Mouse (Mus musculus) liver, adult (tissue): ENCODE data around the gene Nsun7.

Experiments
- GATA4 ChIP-seq: IDR thresholded peaks from 2 replicates; pipeline ENCODE4 v1.6.1; 2014; ENCODE audit warnings: mild to moderate bottlenecking, low read length; ENCODE audit not compliant: insufficient replicate concordance

The Nsun7 gene

DNA sequence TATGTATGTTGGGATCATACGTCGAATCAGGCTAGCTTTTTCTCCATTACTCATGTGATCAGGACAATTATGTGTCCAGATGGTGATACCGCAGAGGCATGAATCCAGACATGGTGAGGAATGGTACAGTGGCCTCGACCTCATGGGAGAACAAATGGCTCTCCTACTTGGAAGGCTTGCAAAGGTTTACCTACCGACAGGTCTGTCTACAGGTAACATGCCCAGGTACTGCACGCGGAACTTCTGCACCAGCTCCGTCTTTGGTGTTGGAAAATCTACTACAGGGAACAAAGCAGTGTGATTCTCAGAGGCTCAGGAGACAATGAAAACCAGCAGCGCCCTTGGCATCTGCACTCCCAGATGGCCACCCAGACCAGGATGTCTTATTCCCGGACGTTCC lies 51.1 kb downstream of the Nsun7 start:
- no peak for TF ChIP-seq GATA4

DNA sequence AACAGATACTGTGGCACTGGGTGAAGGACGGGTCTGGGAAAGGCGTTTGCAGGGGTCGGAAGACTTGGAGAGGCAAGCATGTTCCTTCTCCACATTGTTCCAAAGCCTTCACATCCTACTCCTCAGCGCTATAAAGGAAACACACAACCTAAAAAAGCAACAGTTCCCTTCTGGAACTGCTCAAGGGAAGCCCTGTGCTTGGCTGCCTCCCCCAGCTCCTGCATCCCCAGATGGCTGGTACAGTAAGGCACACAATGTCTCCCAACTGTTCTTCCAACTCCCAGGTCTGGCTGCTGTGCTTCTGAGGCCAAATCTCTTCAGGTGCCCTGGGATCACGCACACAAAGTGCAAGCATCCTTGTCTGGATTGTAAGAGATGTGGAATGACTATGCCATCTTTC lies 56.1 kb downstream of the Nsun7 start:
- no peak for TF ChIP-seq GATA4

DNA sequence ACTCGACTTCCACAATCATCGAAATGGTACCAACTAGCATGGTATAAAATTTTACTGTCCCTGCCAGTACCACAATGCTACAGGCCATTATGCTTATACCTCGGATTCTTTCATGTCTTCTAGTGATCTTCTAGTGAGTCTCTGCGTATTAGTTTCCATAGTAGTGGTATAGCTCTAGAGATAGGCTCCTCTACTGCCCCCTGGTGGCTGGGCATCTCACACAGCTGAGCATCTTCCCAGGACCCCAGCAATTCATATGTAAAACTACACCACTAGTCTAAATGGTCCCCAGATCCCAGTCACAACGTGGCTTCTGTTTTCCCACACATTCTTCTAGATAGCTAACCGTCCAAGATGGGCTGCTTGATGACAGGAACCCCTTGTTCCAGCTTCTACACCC lies 59.6 kb downstream of the Nsun7 start:
- no peak for TF ChIP-seq GATA4

DNA sequence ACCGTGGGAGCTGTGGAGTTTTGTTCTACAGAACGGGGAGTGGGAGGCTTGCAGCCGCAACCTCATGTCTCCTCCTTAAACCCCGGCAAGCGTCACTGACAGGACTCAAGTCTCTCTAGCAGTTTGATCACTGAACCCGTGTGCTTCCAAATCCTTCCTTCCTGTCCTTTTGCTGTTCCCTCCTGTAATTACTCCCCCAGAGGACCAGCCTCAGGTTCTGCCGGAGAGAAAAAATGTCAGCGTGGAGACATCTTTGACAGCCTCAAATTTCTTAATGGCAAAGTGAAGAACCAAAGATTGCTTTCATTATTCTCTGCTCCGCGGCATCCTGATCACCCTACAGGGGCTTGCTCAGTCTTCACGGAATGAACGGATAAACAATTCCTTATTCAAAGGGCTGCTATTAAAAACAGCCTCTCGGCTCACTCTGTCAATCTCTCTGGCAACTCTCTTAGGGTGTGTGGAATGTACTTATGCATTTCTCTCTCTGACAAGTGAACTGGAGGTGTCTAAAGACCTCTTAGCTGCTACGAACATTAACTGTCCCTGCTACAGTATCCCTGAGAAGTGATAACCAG lies 60.2 kb downstream of the Nsun7 start:
- no peak for TF ChIP-seq GATA4

DNA sequence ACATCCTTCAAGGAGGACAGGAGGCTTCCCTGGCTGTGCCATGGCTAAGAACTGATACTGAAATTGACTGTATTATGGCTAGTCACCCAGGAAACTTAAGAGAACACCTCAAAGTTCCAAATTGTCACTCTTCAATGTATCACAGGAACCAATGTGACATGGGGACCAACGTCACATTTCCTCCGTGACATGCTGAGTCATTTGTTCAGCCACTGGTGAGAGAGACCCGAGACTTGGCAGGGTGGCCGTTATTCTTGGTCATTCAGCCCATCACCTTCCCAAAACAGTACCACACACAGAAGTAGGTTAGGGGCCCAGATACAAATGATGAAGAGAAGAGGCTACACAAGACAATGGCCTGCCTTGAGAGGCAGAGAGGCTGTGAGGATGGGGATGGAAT lies 63.4 kb downstream of the Nsun7 start:
- no peak for TF ChIP-seq GATA4

DNA sequence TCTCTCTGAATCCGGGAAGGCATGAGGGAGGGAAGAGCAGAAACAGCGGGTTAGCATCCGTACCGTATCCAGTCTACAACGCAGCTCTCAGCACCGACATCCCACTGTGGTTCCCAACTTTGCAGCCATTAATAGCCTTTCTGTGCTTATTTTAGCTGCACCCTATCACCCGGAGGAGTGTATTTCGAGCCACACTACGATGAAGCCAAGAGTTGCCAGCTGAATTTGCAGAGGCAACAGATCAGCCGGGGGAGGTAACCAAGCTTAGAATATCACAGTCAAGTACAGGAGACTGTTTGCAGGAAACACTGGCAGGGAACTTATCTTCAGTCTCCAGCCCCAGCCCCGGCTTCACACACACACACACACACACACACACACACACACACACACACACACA lies 63.9 kb downstream of the Nsun7 start:
- TF ChIP-seq GATA4, result no peak

DNA sequence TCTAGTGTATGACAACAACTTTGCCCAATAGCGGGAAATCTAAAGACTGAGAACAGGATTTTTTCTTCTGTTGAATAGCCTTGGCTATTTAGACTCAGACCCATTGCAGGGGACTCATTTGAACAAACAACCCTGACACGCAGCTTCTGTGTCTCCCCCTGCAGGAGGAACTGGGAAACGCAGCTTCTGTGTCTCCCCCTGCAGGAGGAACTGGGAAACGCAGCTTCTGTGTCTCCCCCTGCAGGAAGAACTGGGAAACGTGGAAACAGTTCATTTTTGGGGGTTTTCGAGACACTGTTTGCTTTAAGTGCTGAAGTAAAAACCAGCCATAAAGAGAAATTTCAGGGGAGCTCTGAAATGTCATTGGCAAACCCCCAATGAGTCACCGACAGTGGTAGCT lies 66.7 kb downstream of the Nsun7 start:
- TF ChIP-seq GATA4, result no peak

DNA sequence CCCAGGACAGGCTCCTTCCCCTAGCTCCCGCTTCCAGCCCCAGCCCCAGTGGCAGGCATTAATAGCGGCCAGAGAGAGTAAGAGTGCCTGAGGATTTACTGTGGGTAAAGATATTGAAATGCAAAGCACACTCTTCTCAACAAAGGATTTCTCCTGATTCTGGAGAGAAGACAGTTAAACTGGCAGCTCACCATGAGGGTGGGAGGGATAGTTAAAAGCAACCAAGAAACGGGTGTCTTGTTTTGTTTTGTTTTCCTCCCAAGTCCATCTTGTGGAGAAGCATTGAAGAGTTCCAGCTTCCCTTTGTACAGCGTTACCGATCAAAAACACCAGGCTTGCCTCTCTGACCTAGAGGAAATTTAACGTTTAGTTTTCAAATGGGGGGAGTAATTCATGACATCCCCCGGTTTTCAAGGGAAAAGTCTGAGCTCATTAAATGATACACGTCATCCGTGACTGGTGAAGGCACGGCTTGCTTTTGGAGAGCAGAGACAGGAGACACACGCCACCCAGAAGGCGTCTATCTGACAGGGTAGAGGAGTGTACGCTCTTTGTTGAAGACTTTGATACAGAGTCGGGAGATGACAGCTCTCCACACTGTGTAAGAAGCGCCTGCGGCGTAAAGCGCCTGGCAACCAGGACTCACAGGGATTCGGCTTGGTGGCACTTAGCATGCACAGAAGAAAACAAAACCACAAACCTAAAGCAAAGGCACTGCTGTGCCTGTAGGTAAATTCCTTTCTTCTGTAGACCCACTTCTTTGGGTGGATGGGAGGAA lies 68.4 kb downstream of the Nsun7 start:
- TF ChIP-seq GATA4, result no peak

DNA sequence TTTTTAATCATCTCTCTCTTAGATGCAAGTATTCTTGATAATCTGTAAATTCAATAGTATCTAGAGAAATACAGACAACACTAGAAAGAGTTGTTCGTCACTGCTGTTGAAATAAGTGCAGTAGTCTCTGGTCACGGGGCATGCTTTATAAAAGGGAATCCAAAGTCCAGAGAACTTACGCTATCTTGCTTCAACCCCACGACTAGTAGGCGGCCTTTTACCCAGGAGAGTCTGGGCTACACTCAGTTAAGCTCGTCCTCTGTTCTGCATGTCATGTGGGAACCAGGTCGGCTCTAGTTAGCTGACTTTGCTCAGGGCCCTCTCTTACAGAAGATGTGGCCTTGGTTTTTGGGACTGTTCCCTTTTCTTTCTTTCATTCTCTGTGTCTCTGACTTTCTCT lies 69.1 kb downstream of the Nsun7 start:
- TF ChIP-seq GATA4, result no peak

DNA sequence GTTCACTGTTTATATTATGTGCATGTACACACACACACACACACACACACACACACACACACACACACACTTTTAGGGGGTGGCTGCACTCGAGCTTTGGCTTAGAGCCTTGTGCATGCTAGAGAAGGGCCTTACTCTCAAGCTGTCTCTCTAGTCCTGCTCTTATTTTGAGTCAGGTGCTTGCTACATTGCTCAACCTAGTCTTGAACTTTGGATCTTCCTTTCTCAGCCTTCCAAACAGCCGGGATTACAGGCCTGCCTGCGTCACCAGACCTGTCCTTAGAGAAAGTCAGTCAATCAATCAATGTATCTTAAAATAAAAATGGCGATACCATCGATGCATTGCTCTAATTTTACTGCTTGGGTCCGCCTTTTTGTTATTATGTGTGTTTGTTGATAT lies 71.1 kb downstream of the Nsun7 start:
- no peak for TF ChIP-seq GATA4

DNA sequence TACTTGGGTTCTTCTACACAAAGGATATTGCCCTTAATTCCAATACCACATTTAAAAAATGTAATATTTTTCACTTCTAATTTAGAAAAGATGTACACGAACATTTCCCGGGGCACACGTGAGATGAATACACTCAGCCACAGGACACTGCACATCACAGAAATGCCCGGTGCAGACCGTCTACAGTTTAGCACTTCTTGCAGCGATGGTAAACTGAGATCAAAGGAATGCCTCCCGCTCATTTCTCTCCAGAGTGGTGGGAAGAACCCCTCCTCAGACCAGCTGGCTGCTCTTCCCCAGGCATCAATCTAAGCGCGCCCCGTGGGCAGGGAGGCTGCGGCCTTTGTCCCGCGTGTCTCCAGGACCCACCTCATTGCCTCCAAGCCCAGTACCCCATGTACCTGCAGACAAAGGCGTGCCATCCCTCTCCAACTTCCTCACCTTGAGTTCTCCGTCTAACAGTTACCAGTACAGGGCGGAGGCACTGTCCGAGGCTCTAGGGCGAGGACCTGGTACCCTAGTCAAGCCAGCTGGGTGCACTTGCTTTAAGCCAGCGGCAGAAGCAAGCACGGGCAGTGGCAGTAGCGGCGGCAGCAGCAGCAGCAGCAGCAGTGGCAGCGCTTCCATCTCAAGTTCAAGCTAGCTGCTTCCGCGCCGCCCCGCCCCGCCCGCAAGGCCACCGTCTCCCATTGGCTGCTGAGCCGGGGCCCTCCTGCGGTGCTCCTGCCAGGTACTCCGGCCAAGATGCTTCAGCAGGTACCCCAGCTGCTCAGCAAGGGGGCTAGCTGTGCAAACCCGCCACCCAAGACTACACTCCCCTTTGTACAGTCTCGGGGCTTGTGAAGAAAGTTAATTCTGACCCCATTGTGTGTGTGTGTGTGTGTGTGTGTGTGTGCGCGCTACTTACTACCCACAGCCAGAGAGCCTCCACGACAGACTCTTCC lies 77.6 kb downstream of the Nsun7 start:
- no peak for TF ChIP-seq GATA4

DNA sequence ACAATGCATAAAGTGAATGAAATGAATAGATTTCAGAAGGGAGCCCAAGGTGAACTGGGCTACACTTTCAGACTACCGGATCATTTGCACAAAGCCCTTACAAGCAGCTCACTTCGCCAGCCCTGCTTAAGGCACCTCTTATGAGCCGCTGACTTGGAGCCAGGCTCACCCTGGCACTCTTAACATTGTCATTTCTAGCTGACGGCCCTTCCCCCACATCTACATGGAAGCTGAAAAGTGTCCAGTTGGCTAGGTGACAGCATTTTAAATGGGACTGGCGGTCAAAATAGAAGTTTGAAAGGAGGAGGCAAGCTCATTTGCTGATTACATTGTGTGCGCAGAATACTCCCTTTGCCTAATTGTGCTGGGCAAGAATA lies 78.3 kb downstream of the Nsun7 start:
- TF ChIP-seq GATA4, result no peak

DNA sequence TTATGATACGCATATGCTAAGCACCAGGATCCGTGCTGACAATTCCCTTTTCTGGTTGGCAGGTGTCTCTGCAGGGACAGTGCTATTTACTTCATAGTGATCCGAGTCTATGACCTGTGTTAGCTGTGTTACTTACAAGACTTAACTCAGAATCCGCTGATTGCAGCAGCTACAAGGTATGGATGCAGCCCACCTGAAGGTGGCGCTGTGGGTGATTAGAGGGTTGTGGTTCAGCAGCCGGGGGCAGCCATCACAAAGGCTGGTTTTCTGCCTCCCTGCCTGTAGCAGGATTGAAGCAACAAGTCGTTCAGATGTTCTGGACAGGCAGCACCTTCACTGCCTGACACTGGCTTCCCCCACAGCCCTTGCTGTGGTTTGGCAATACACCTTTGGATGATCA lies 78.9 kb downstream of the Nsun7 start:
- TF ChIP-seq GATA4, result no peak

DNA sequence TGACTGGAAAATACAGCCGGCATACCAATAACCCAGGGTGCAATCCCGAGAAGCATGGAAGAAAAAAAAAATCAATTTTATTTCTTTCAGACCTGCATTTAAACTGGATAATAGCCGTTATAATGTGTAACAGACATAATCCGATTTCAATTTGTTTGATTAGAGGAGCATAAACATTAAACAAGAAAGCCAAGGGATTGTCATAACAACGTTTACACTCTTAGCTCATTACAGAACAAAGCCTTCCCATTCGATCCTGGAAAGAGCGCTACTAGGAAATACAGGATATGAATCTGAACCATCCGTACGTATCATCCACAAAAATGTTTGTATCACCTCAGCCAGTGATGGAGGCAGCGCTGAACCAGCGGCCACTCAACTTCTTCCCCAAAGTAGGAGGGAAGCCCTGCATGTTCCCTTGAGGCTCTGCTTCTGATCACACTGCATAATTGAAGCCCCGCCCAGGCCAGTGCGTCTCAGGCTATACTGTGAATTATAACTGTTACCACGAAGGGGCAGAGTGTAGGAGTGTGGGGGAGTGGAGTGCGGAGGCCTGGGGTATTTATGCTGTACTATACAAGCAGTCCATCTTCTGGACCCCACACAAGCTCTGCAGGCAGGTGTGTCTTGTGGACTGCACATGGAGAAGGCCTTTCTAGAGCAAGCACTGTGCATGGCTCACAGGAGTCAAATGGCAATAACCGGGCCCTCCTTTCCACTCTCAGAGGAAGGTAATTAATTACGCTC lies 80.8 kb downstream of the Nsun7 start:
- no peak for TF ChIP-seq GATA4

DNA sequence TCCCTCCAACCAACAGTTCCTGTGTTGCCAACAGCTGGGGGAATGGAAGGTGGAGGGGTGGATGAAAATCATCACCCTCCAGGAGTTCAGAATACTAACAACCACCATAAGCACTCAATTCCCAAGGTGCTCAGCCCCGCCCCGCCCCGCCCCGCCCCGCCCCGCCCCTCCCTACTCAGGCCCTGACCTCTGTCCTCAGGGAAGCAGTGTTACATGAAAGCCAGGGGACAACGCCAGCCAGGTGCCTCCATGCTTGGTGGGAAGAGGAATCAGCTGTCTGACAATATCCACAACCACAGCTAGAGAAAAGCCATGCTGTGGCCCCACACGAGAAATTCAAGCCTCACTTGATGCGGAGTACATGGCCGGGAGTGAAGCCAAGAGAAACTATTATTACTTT lies 82.2 kb downstream of the Nsun7 start:
- TF ChIP-seq GATA4, result no peak
